Mouse (Mus musculus): ENCODE measurements around the gene Pgap2. TPM values are rescaled to one million over a fixed set of nuclear protein-coding genes. Genes with fewer than 3 reads are reported as not detected.

Gene Pgap2
- polyA plus RNA-seq, 1 experiment: not detected

GRCm38 (mm10) chr7:102208806-102209363 lies 1.1 kb upstream of the Pgap2 start:
- no peak for TF ChIP-seq POLR2A (IDR thresholded peaks at IDR 0.05; ENCODE audit: insufficient read depth, low read depth, low read length)
- TF ChIP-seq CTCF (IDR thresholded peaks at IDR 0.05; ENCODE audit: insufficient read depth, low read depth, low read length): no peak
- Histone ChIP-seq H3K4me3 (ENCODE audit: insufficient read depth, low read depth, low read length) (no peak overlapping the region), H3K27ac (ENCODE audit: insufficient read depth, low read depth, low read length) (no peak overlapping the region), H3K4me1 (ENCODE audit: control insufficient read depth, insufficient read depth, low read length) (no peaks in the 10 kb centered on the region)
- WGBS: 47% methylated on average over 4 of the region's 4 CpGs

GRCm38 (mm10) chr7:102211071-102211470 lies 1.1 kb downstream of the Pgap2 start:
- no peak for TF ChIP-seq CTCF (IDR thresholded peaks at IDR 0.05; ENCODE audit: insufficient read depth, low read depth, low read length)
- TF ChIP-seq POLR2A (IDR thresholded peaks at IDR 0.05; ENCODE audit: insufficient read depth, low read depth, low read length): no peak
- H3K27ac ChIP-seq (ENCODE audit: insufficient read depth, low read depth, low read length): peak overlapping the region; percentile 95; the same call in 1 of the 2 replicates
- H3K4me3 ChIP-seq (ENCODE audit: insufficient read depth, low read depth, low read length): no peak overlapping the region
- WGBS: 53% methylated on average over 3 of the region's 3 CpGs
- no peaks in the 10 kb centered on the region for H3K4me1 ChIP-seq (ENCODE audit: control insufficient read depth, insufficient read depth, low read length)

GRCm38 (mm10) chr7:102221899-102222298 lies 11.9 kb downstream of the Pgap2 start:
- Histone ChIP-seq H3K4me3 (ENCODE audit: insufficient read depth, low read depth, low read length) (no peak overlapping the region), H3K27ac (ENCODE audit: insufficient read depth, low read depth, low read length) (no peak overlapping the region), H3K4me1 (ENCODE audit: control insufficient read depth, insufficient read depth, low read length) (peaks cover 3% of the 10 kb centered on the region)
- TF ChIP-seq CTCF (IDR thresholded peaks at IDR 0.05; ENCODE audit: insufficient read depth, low read depth, low read length) (no peak), POLR2A (IDR thresholded peaks at IDR 0.05; ENCODE audit: insufficient read depth, low read depth, low read length) (no peak)
- WGBS: 19% methylated on average over 1 of the region's 1 CpGs

- no peak overlapping the region for H3K27ac ChIP-seq (ENCODE audit: insufficient read depth, low read depth, low read length)
- TF ChIP-seq POLR2A (IDR thresholded peaks at IDR 0.05; ENCODE audit: insufficient read depth, low read depth, low read length): no peak
- no peak for TF ChIP-seq CTCF (IDR thresholded peaks at IDR 0.05; ENCODE audit: insufficient read depth, low read depth, low read length)
- H3K4me3 ChIP-seq (ENCODE audit: insufficient read depth, low read depth, low read length): no peak overlapping the region
- H3K4me1 ChIP-seq (ENCODE audit: control insufficient read depth, insufficient read depth, low read length): peaks cover 3% of the 10 kb centered on the region
- WGBS: under 1% methylated on average over 10 of the region's 13 CpGs
Observed at GRCm38 (mm10) chr7:102222336-102222735, 12.3 kb downstream of the Pgap2 start.

GRCm38 (mm10) chr7:102222830-102223556 lies 13.0 kb downstream of the Pgap2 start:
- H3K27ac ChIP-seq (ENCODE audit: insufficient read depth, low read depth, low read length): no peak overlapping the region
- H3K4me3 ChIP-seq (ENCODE audit: insufficient read depth, low read depth, low read length): peak overlapping the region; percentile 67
- WGBS: 2% methylated on average over 31 of the region's 31 CpGs
- TF ChIP-seq CTCF (IDR thresholded peaks at IDR 0.05; ENCODE audit: insufficient read depth, low read depth, low read length): no peak
- no peak for TF ChIP-seq POLR2A (IDR thresholded peaks at IDR 0.05; ENCODE audit: insufficient read depth, low read depth, low read length)
- H3K4me1 ChIP-seq (ENCODE audit: control insufficient read depth, insufficient read depth, low read length): peaks cover 3% of the 10 kb centered on the region

- H3K27ac ChIP-seq (ENCODE audit: insufficient read depth, low read depth, low read length): no peak overlapping the region
- peaks cover 3% of the 10 kb centered on the region for H3K4me1 ChIP-seq (ENCODE audit: control insufficient read depth, insufficient read depth, low read length)
- 90% methylated on average over 5 of the region's 5 CpGs for WGBS
- TF ChIP-seq CTCF (IDR thresholded peaks at IDR 0.05; ENCODE audit: insufficient read depth, low read depth, low read length) (no peak), POLR2A (IDR thresholded peaks at IDR 0.05; ENCODE audit: insufficient read depth, low read depth, low read length) (no peak)
- no peak overlapping the region for H3K4me3 ChIP-seq (ENCODE audit: insufficient read depth, low read depth, low read length)
Observed at GRCm38 (mm10) chr7:102223883-102224738, 14.1 kb downstream of the Pgap2 start.

- H3K4me1 ChIP-seq (ENCODE audit: control insufficient read depth, insufficient read depth, low read length): peaks cover 8% of the 10 kb centered on the region
- H3K27ac ChIP-seq (ENCODE audit: insufficient read depth, low read depth, low read length): no peak overlapping the region
- WGBS: 94% methylated on average over 6 of the region's 6 CpGs
- TF ChIP-seq CTCF (IDR thresholded peaks at IDR 0.05; ENCODE audit: insufficient read depth, low read depth, low read length) (no peak), POLR2A (IDR thresholded peaks at IDR 0.05; ENCODE audit: insufficient read depth, low read depth, low read length) (no peak)
- H3K4me3 ChIP-seq (ENCODE audit: insufficient read depth, low read depth, low read length): no peak overlapping the region
Observed at GRCm38 (mm10) chr7:102226051-102226450, 16.0 kb downstream of the Pgap2 start.

GRCm38 (mm10) chr7:102228049-102228670 lies 18.2 kb downstream of the Pgap2 start:
- WGBS: 96% methylated on average over 4 of the region's 4 CpGs
- no peak overlapping the region for H3K27ac ChIP-seq (ENCODE audit: insufficient read depth, low read depth, low read length)
- no peak for TF ChIP-seq POLR2A (IDR thresholded peaks at IDR 0.05; ENCODE audit: insufficient read depth, low read depth, low read length)
- no peak for TF ChIP-seq CTCF (IDR thresholded peaks at IDR 0.05; ENCODE audit: insufficient read depth, low read depth, low read length)

More at GRCm38 (mm10) chr7:102228049-102228670, 18.2 kb downstream of the Pgap2 start:
- H3K4me3 ChIP-seq (ENCODE audit: insufficient read depth, low read depth, low read length): no peak overlapping the region
- peaks cover 6% of the 10 kb centered on the region for H3K4me1 ChIP-seq (ENCODE audit: control insufficient read depth, insufficient read depth, low read length)
